Mouse (Mus musculus) ES-E14 (cell line): ENCODE measurements around the gene Kif5c. TPM values are rescaled to one million over a fixed set of nuclear protein-coding genes. Genes with fewer than 3 reads are reported as not detected.

Source experiments
- DNase-seq: peaks from one replicate; pipeline ENCODE4 v3.0.0-alpha.2; 2013; ENCODE audit warnings: low read depth, low spot score
- H3K27ac ChIP-seq: 2 replicates; pipeline ENCODE4 v1.5.1; 2012; ENCODE audit warnings: low read depth, mild to moderate bottlenecking, low read length, moderate library complexity, mixed read lengths; ENCODE audit not compliant: poor library complexity, insufficient read depth, severe bottlenecking
- H3K36me3 ChIP-seq: 2 replicates; pipeline ENCODE4 v1.6.1; 2012; ENCODE audit warnings: mild to moderate bottlenecking, low read length, moderate library complexity, mixed read lengths; ENCODE audit not compliant: control insufficient read depth, poor library complexity, insufficient read depth, severe bottlenecking
- H3K4me1 ChIP-seq, 2 experiments: fragments of 150-350 bp in 1 of 2; sonication (generic) in 1 of 2; 2 replicates each; pipeline ENCODE4 v1.6.1; 2012; ENCODE audit warnings: low read length in 2 of 2, mild to moderate bottlenecking in 1 of 2, mixed read lengths in 1 of 2; ENCODE audit not compliant: control insufficient read depth in 2 of 2, insufficient read depth in 2 of 2, poor library complexity in 1 of 2
- H3K4me3 ChIP-seq, 2 experiments: fragments of 150-350 bp in 1 of 2; sonication (generic) in 1 of 2; 2 replicates each; pipeline ENCODE4 v1.5.1; 2012; ENCODE audit warnings: low read length in 2 of 2, low read depth in 1 of 2, mild to moderate bottlenecking in 1 of 2, mixed read lengths in 1 of 2; ENCODE audit not compliant: insufficient read depth in 1 of 2, poor library complexity in 1 of 2, severe bottlenecking in 1 of 2
- H3K9ac ChIP-seq: 2 replicates; pipeline ENCODE4 v1.6.1; 2012; ENCODE audit warnings: low read depth, mild to moderate bottlenecking, low read length, mixed read lengths; ENCODE audit not compliant: poor library complexity, insufficient read depth, severe bottlenecking
- H3K9me3 ChIP-seq: fragments of 150-350 bp; sonication (generic); 2 replicates; pipeline ENCODE4 v1.6.1; 2012; ENCODE audit warnings: low read depth, mild to moderate bottlenecking, low read length; ENCODE audit not compliant: control insufficient read depth, insufficient read depth
- CHD2 ChIP-seq: IDR thresholded peaks from 2 replicates; pipeline ENCODE4 v1.6.1; 2014; ENCODE audit warnings: mild to moderate bottlenecking, low read depth, low read length, inconsistent platforms
- HCFC1 ChIP-seq: IDR thresholded peaks from 2 replicates; pipeline ENCODE4 v1.6.1; 2012; ENCODE audit warnings: low read length, inconsistent platforms, borderline replicate concordance; ENCODE audit not compliant: insufficient read depth
- MAFK ChIP-seq: IDR thresholded peaks from 2 replicates; pipeline ENCODE4 v1.6.1; 2014; ENCODE audit warnings: mild to moderate bottlenecking, low read depth, low read length, inconsistent platforms; ENCODE audit not compliant: insufficient read depth
- ZC3H11A ChIP-seq: IDR thresholded peaks from 2 replicates; pipeline ENCODE4 v1.6.1; 2012; ENCODE audit warnings: low read depth, mild to moderate bottlenecking, inconsistent platforms, low read length, borderline replicate concordance
- ZNF384 ChIP-seq: IDR thresholded peaks from 2 replicates; pipeline ENCODE4 v1.6.1; 2012; ENCODE audit warnings: low read depth, low read length, inconsistent platforms
- in situ Hi-C, 2 experiments: fragments of 600-800 bp; cut with MboI; formaldehyde crosslinking; loops; one replicate each; pipeline ENCODE4 v1.15.1; 2025; ENCODE audit warnings: low sequenced_read_pairs in 2 of 2, inconsistent platforms in 1 of 2; ENCODE audit not compliant: unreplicated experiment in 2 of 2
- total RNA-seq: library from RNA; depleted of rRNA; stranded (reverse); fragments of 300-350 nt; gene quantifications from 2 replicates; pipeline ENCODE4 v1.2.3, GENCODE M21; 2012

The Kif5c gene
- total RNA-seq, 1 experiment: 34.2 TPM

- Histone ChIP-seq H3K4me3 (no peak overlapping the region), H3K9me3 (no peaks in the 10 kb centered on the region), H3K9ac (no peak overlapping the region), H3K27ac (no peak overlapping the region), H3K36me3 (no peaks in the 10 kb centered on the region), H3K4me1 (no peaks in the 10 kb centered on the region)
- no peak for TF ChIP-seq ZNF384
- no peak for TF ChIP-seq MAFK
- no peak for TF ChIP-seq CHD2
- no peak for TF ChIP-seq HCFC1
- TF ChIP-seq ZC3H11A: no peak
- no peak for DNase-seq
- in situ Hi-C loops: no loop called here
These were observed 42.2 kb downstream of the Kif5c start for GRCm38 (mm10) chr2:49661348-49661747.

- TF ChIP-seq CHD2 (no peak), HCFC1 (no peak), ZNF384 (no peak), MAFK (no peak), ZC3H11A (no peak)
- in situ Hi-C loops: no loop called here
- H3K4me1 ChIP-seq: no peaks in the 10 kb centered on the region
- no peaks in the 10 kb centered on the region for H3K9me3 ChIP-seq
- H3K27ac ChIP-seq: no peak overlapping the region
- H3K36me3 ChIP-seq: no peaks in the 10 kb centered on the region
- no peak for DNase-seq
- H3K9ac ChIP-seq: no peak overlapping the region
- no peak overlapping the region for H3K4me3 ChIP-seq
These were observed 42.8 kb downstream of the Kif5c start for GRCm38 (mm10) chr2:49661872-49662271.

- H3K4me3 ChIP-seq: no peak overlapping the region
- in situ Hi-C loops: no loop called here
- H3K9me3 ChIP-seq: no peaks in the 10 kb centered on the region
- no peaks in the 10 kb centered on the region for H3K36me3 ChIP-seq
- no peak for TF ChIP-seq CHD2
- no peak for TF ChIP-seq HCFC1
- no peak for TF ChIP-seq MAFK
- TF ChIP-seq ZC3H11A: no peak
- no peak for TF ChIP-seq ZNF384
- no peak overlapping the region for H3K9ac ChIP-seq
- H3K4me1 ChIP-seq: no peaks in the 10 kb centered on the region
- no peak for DNase-seq
- H3K27ac ChIP-seq: no peak overlapping the region
These were observed 52.8 kb downstream of the Kif5c start for GRCm38 (mm10) chr2:49671753-49672500.

- Histone ChIP-seq H3K27ac (no peak overlapping the region), H3K4me1 (no peaks in the 10 kb centered on the region), H3K9me3 (no peaks in the 10 kb centered on the region), H3K36me3 (no peaks in the 10 kb centered on the region), H3K9ac (no peak overlapping the region), H3K4me3 (no peak overlapping the region)
- DNase-seq: no peak
- in situ Hi-C loops: no loop called here
- TF ChIP-seq ZC3H11A: no peak
These were observed 53.4 kb downstream of the Kif5c start for GRCm38 (mm10) chr2:49672501-49672874.

GRCm38 (mm10) chr2:49676020-49676419 lies 56.9 kb downstream of the Kif5c start:
- in situ Hi-C loops: no loop called here
- H3K9ac ChIP-seq: no peak overlapping the region
- H3K4me1 ChIP-seq: no peaks in the 10 kb centered on the region
- H3K36me3 ChIP-seq: no peaks in the 10 kb centered on the region
- no peaks in the 10 kb centered on the region for H3K9me3 ChIP-seq
- no peak overlapping the region for H3K4me3 ChIP-seq
- H3K27ac ChIP-seq: no peak overlapping the region
- TF ChIP-seq MAFK (no peak), CHD2 (no peak), ZNF384 (no peak), ZC3H11A (no peak), HCFC1 (no peak)
- no peak for DNase-seq
